In the genomic region with DNA sequence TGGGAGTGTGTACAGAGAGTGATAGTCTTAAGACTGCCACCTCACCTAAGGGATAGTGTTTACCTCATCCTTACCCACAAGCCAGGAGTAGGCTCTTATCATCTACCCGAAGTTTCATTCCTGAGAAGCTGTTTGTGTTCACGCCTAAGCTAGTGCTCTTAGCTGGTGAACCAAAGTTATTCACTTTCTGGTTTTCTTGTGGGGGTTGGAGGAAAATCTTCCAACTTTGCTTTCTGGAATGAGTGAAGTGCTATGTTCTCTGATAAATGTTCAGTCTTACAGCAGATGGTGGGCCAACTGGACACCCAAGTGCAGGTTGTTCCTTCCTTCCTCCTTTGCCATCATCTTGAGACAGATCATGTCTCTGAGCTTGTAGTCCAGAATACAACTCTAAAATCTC, we compare ENCODE assay signal across 18 mouse cellular contexts.
DNase-seq lines count a peak whose midpoint lies in the region; ATAC-seq lines count a peak whose summit lies in the region.
"Had no signal": no experiment of that assay in that cellular context is flagged by ENCODE, and none has a peak within 500 bp of the region (broad histone marks: within the 10 kb centered on the region; RNA-seq: fewer than 3 reads in every experiment).

No protein-coding gene starts in this region.

- no peaks in the 10 kb centered on the region for H3K4me1 ChIP-seq in midbrain, embryonic 11.5 days (ENCODE audit: control insufficient read depth, insufficient read depth, low read length)
- no peaks in the 10 kb centered on the region for H3K4me1 ChIP-seq in midbrain, embryonic 14.5 days (ENCODE audit: control insufficient read depth, insufficient read depth, low read length)
- H3K4me1 ChIP-seq: embryonic facial prominence, embryonic 10.5 days; embryonic facial prominence, embryonic 12.5 days had no signal

- H3K36me3 ChIP-seq in midbrain, embryonic 11.5 days (ENCODE audit: control insufficient read depth, insufficient read depth, low read length), result no peaks in the 10 kb centered on the region
- no peaks in the 10 kb centered on the region for H3K36me3 ChIP-seq in midbrain, embryonic 14.5 days (ENCODE audit: control insufficient read depth, insufficient read depth, low read length)
- H3K36me3 ChIP-seq: embryonic facial prominence, embryonic 10.5 days; embryonic facial prominence, embryonic 12.5 days; forebrain, embryonic 15.5 days had no signal

- no peak overlapping the region for H3K4me3 ChIP-seq in midbrain, embryonic 11.5 days (ENCODE audit: low read depth, low read length)
- no peak overlapping the region for H3K4me3 ChIP-seq in midbrain, embryonic 14.5 days (replicated peaks; ENCODE audit: low read depth, low read length)
- H3K4me3 ChIP-seq: embryonic facial prominence, embryonic 10.5 days; embryonic facial prominence, embryonic 12.5 days; forebrain, embryonic 13.5 days; forebrain, embryonic 15.5 days had no signal

- ATAC-seq in midbrain, embryonic 11.5 days (ENCODE audit: low FRiP score), result no peak
- no peak for ATAC-seq in midbrain, embryonic 14.5 days (ENCODE audit: low FRiP score, low TSS enrichment)
- ATAC-seq: forebrain, embryonic 13.5 days; forebrain, embryonic 15.5 days had no signal

- H3K27ac ChIP-seq in midbrain, embryonic 11.5 days (ENCODE audit: low read depth, low read length), result no peak overlapping the region
- no peak overlapping the region for H3K27ac ChIP-seq in midbrain, embryonic 14.5 days (replicated peaks; ENCODE audit: low read depth, low read length)
- H3K27ac ChIP-seq: embryonic facial prominence, embryonic 10.5 days; embryonic facial prominence, embryonic 12.5 days; forebrain, embryonic 13.5 days; forebrain, embryonic 15.5 days had no signal

- H3K9ac ChIP-seq in midbrain, embryonic 11.5 days (ENCODE audit: low read length), result no peak overlapping the region
- H3K9ac ChIP-seq in midbrain, embryonic 14.5 days (replicated peaks; ENCODE audit: low read length), result no peak overlapping the region
- H3K9ac ChIP-seq: embryonic facial prominence, embryonic 12.5 days; forebrain, embryonic 13.5 days; forebrain, embryonic 15.5 days had no signal

- intact Hi-C loops in heart, postnatal 14 days (cut with DNase I), result no loop called here

- no peaks in the 10 kb centered on the region; the same call in 1 of the 2 replicates for H3K27me3 ChIP-seq in midbrain, embryonic 11.5 days (ENCODE audit: control insufficient read depth, insufficient read depth, low read length)
- H3K27me3 ChIP-seq in midbrain, embryonic 14.5 days (ENCODE audit: control insufficient read depth, insufficient read depth, low read length), result no peaks in the 10 kb centered on the region
- H3K27me3 ChIP-seq: embryonic facial prominence, embryonic 12.5 days; forebrain, embryonic 13.5 days; forebrain, embryonic 15.5 days had no signal

- no peaks in the 10 kb centered on the region for H3K9me3 ChIP-seq in midbrain, embryonic 11.5 days (ENCODE audit: control insufficient read depth, low read length)
- H3K9me3 ChIP-seq in midbrain, embryonic 14.5 days (ENCODE audit: control insufficient read depth, low read length), result no peaks in the 10 kb centered on the region
- H3K9me3 ChIP-seq: embryonic facial prominence, embryonic 10.5 days; embryonic facial prominence, embryonic 12.5 days; forebrain, embryonic 13.5 days; forebrain, embryonic 15.5 days had no signal

- H3K4me2 ChIP-seq in midbrain, embryonic 11.5 days, result no peak overlapping the region
- no peak overlapping the region for H3K4me2 ChIP-seq in midbrain, embryonic 14.5 days (ENCODE audit: low read length)
- H3K4me2 ChIP-seq: embryonic facial prominence, embryonic 12.5 days; forebrain, embryonic 13.5 days; forebrain, embryonic 15.5 days had no signal

- 92% methylated on average over 2 of the region's 2 CpGs for WGBS in midbrain, embryonic 11.5 days
- WGBS in midbrain, embryonic 14.5 days, result 97% methylated on average over 2 of the region's 2 CpGs

- DNase-seq in heart, adult 11 months, result peak; percentile 1
- DNase-seq in heart, postnatal 14 days, result no peak
- peak; percentile 65 for DNase-seq in midbrain, embryonic 11.5 days (ENCODE audit: low spot score, missing footprints)
- no peak for DNase-seq in midbrain, embryonic 14.5 days
- peak; percentile 32 for DNase-seq in telencephalon, adult 2 months (ENCODE audit: low read depth, low spot score)
- no peak for DNase-seq in gastrocnemius, postnatal 10 days
- DNase-seq: adrenal gland, adult 2 months; adrenal gland, postnatal 10 days; adrenal gland, postnatal 25 days; cerebellum, adult 11-12 months; cerebellum, adult 2 months; cerebellum, adult 9-10 months; cerebellum, postnatal 10 days; cerebellum, postnatal 25 days had no signal

Comparison
In these comparisons a context has a peak if more than half of its experiments do, and no peak if none do; other contexts are left out.
1. DNase-seq: peak in heart, adult 11 months (single experiment), midbrain, embryonic 11.5 days (single experiment) and telencephalon, adult 2 months (single experiment); none in heart, postnatal 14 days (0 of 2), midbrain, embryonic 14.5 days (single experiment) and gastrocnemius, postnatal 10 days (single experiment).